ENCODE assay signal across 11 mouse cellular contexts in the genomic region with DNA sequence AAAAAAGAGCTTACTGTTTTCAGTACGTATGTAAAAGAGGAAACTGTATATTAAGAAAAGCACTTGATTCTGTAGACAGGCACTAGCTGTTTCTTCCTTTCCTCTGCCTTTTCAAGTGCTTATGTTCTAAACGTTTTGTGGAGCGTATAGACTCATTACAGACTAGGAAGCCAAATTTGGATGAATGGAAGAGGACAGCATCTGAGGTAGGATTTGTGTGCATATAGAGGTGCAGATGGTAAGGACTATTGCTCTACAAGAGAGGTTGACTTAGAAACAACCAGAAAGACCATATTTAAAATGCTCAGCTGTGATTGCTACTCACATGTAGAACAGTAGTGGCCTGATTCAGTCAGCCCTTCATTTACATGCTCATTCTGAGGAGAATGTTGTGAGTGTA.
A peak's percentile ranks its signal among the peaks of the same experiment; 100 is the strongest.
DNase-seq lines count a peak whose midpoint lies in the region; ATAC-seq and TF ChIP-seq lines count a peak whose summit lies in the region.
"Had no signal": no experiment of that assay in that cellular context is flagged by ENCODE, and none has a peak within 500 bp of the region (broad histone marks: within the 10 kb centered on the region; RNA-seq: fewer than 3 reads in every experiment).

No protein-coding gene starts in this region.

- no peaks in the 10 kb centered on the region; the same call in 1 of the 2 replicates for H3K36me3 ChIP-seq in embryonic facial prominence, embryonic 10.5 days (replicated peaks)
- H3K36me3 ChIP-seq in limb, embryonic 14.5 days (ENCODE audit: control insufficient read depth, insufficient read depth, low read length): no peaks in the 10 kb centered on the region; the same call in 1 of the 2 replicates
- no peaks in the 10 kb centered on the region for H3K36me3 ChIP-seq in midbrain, embryonic 10.5 days
- H3K36me3 ChIP-seq: G1E; hindbrain, embryonic 15.5 days had no signal

- no peaks in the 10 kb centered on the region for H3K9me3 ChIP-seq in embryonic facial prominence, embryonic 10.5 days
- H3K9me3 ChIP-seq in limb, embryonic 14.5 days (ENCODE audit: control insufficient read depth, low read length): no peaks in the 10 kb centered on the region
- H3K9me3 ChIP-seq in midbrain, embryonic 10.5 days (replicated peaks): no peaks in the 10 kb centered on the region
- H3K9me3 ChIP-seq: G1E; hindbrain, embryonic 15.5 days had no signal

- H3K4me2 ChIP-seq in limb, embryonic 14.5 days (replicated peaks; ENCODE audit: low read depth, low read length, severe bottlenecking): peak overlapping the region; percentile 23; the same call in 1 of the 2 replicates
- H3K4me2 ChIP-seq: hindbrain, embryonic 15.5 days had no signal

- DNase-seq in gastrocnemius, adult 2 months: no peak
- DNase-seq in gastrocnemius, adult 18-20 months (ENCODE audit: low spot score): no peak
- peak in 1 of 2 experiments; percentile 1 for DNase-seq in layer of hippocampus, adult 2 months (ENCODE audit: low spot score in 2 of 2)
- no peak for DNase-seq in layer of hippocampus, postnatal 10 days (ENCODE audit: low spot score in 2 of 2)
- no peak for DNase-seq in embryonic facial prominence, embryonic 10.5 days (ENCODE audit: low spot score)
- no peak for DNase-seq in limb, embryonic 14.5 days (ENCODE audit: low spot score)
- no peak for DNase-seq in thymus, postnatal 10 days (ENCODE audit: low spot score in 2 of 2)
- no peak for DNase-seq in midbrain, embryonic 10.5 days (ENCODE audit: low spot score)

- peaks cover 34% of the 10 kb centered on the region for H3K4me1 ChIP-seq in embryonic facial prominence, embryonic 10.5 days
- H3K4me1 ChIP-seq in limb, embryonic 14.5 days (ENCODE audit: control insufficient read depth, insufficient read depth, low read length): peaks cover 13% of the 10 kb centered on the region
- H3K4me1 ChIP-seq in midbrain, embryonic 10.5 days: 0 out of 2 replicates have a peak, but pooled peaks cover under 1% of the 10 kb centered on the region
- H3K4me1 ChIP-seq: hindbrain, embryonic 15.5 days had no signal

- intact Hi-C loops in gastrocnemius, adult 2 months (cut with DNase I): no loop called here

- no peaks in the 10 kb centered on the region for H3K27me3 ChIP-seq in embryonic facial prominence, embryonic 10.5 days (replicated peaks; ENCODE audit: low read depth, poor library complexity, severe bottlenecking)
- no peaks in the 10 kb centered on the region for H3K27me3 ChIP-seq in limb, embryonic 14.5 days (ENCODE audit: control insufficient read depth, insufficient read depth, low read length)
- H3K27me3 ChIP-seq in midbrain, embryonic 10.5 days (ENCODE audit: low read depth, poor library complexity, severe bottlenecking): no peaks in the 10 kb centered on the region
- H3K27me3 ChIP-seq: hindbrain, embryonic 15.5 days had no signal

- peak overlapping the region; percentile 58 for H3K4me3 ChIP-seq in gastrocnemius, adult 2 months
- H3K4me3 ChIP-seq in layer of hippocampus, adult 2 months: peak overlapping the region; percentile 7; the same call in 1 of the 2 replicates
- H3K4me3 ChIP-seq in embryonic facial prominence, embryonic 10.5 days: no peak overlapping the region
- H3K4me3 ChIP-seq in limb, embryonic 14.5 days (replicated peaks; ENCODE audit: low read length): no peak overlapping the region
- H3K4me3 ChIP-seq in midbrain, embryonic 10.5 days: no peak overlapping the region
- H3K4me3 ChIP-seq: hindbrain, embryonic 15.5 days had no signal

- ATAC-seq in limb, embryonic 14.5 days (ENCODE audit: low FRiP score, low read depth): no peak
- ATAC-seq: activated CD4-positive, CD25-positive, alpha-beta regulatory T cell, adult 4 months had no signal

- H3K9ac ChIP-seq in limb, embryonic 14.5 days (ENCODE audit: low read depth, low read length, severe bottlenecking): no peak overlapping the region
- H3K9ac ChIP-seq: hindbrain, embryonic 15.5 days had no signal

- H3K27ac ChIP-seq in gastrocnemius, adult 2 months: peak overlapping the region; percentile 89
- H3K27ac ChIP-seq in layer of hippocampus, adult 2 months: peak overlapping the region; percentile 76
- peak overlapping the region; percentile 57; the same call in 1 of the 2 replicates for H3K27ac ChIP-seq in embryonic facial prominence, embryonic 10.5 days (replicated peaks)
- no peak overlapping the region for H3K27ac ChIP-seq in limb, embryonic 14.5 days (replicated peaks; ENCODE audit: low read depth, low read length)
- H3K27ac ChIP-seq in midbrain, embryonic 10.5 days (replicated peaks): no peak overlapping the region
- H3K27ac ChIP-seq: hindbrain, embryonic 15.5 days had no signal

- WGBS in embryonic facial prominence, embryonic 10.5 days: 71% methylated on average over 3 of the region's 3 CpGs
- 24% methylated on average over 3 of the region's 3 CpGs for WGBS in limb, embryonic 14.5 days
- WGBS in midbrain, embryonic 10.5 days: 84% methylated on average over 3 of the region's 3 CpGs

- TF ChIP-seq POLR2A in limb, embryonic 14.5 days (IDR thresholded peaks at IDR 0.05; ENCODE audit: borderline replicate concordance, extremely low read depth, insufficient read depth, insufficient read length): no peak

- no peak for TF ChIP-seq CTCF in gastrocnemius, adult 2 months (IDR thresholded peaks at IDR 0.05)
- TF ChIP-seq CTCF in layer of hippocampus, adult 2 months (conservative IDR thresholded peaks at IDR 0.05): no peak

Comparison
In these comparisons a context has a peak if more than half of its experiments do, and no peak if none do; other contexts are left out.
1. H3K27ac ChIP-seq: peak in gastrocnemius, adult 2 months (single experiment), layer of hippocampus, adult 2 months (single experiment) and embryonic facial prominence, embryonic 10.5 days (single experiment); none in limb, embryonic 14.5 days (single experiment) and midbrain, embryonic 10.5 days (single experiment).
2. H3K4me3 ChIP-seq: peak in gastrocnemius, adult 2 months (single experiment) and layer of hippocampus, adult 2 months (single experiment); none in embryonic facial prominence, embryonic 10.5 days (single experiment), limb, embryonic 14.5 days (single experiment) and midbrain, embryonic 10.5 days (single experiment).